In genomic region chr7:112240748-112241147, GRCm38 (mm10) we compare ENCODE assay signal across 17 mouse cellular contexts. TPM values are rescaled to one million over a fixed set of nuclear protein-coding genes. Genes with fewer than 3 reads are reported as not detected.
DNase-seq lines count a peak whose midpoint lies in the region; ATAC-seq lines count a peak whose summit lies in the region.
"Had no signal": no experiment of that assay in that cellular context is flagged by ENCODE, and none has a peak within 500 bp of the region (broad histone marks: within the 10 kb centered on the region; RNA-seq: fewer than 3 reads in every experiment).

No protein-coding gene starts in this region.

- no peak overlapping the region for H3K4me2 ChIP-seq in heart, embryonic 15.5 days
- no peak overlapping the region for H3K4me2 ChIP-seq in liver, embryonic 16.5 days (ENCODE audit: low read depth, low read length)
- H3K4me2 ChIP-seq in neural tube, embryonic 15.5 days: no peak overlapping the region
- H3K4me2 ChIP-seq: limb, embryonic 13.5 days; liver, embryonic 15.5 days; midbrain, embryonic 15.5 days had no signal

- no peaks in the 10 kb centered on the region for H3K9me3 ChIP-seq in heart, embryonic 15.5 days (replicated peaks)
- no peaks in the 10 kb centered on the region for H3K9me3 ChIP-seq in liver, embryonic 16.5 days (replicated peaks; ENCODE audit: control insufficient read depth, low read length)
- H3K9me3 ChIP-seq in neural tube, embryonic 15.5 days (replicated peaks): no peaks in the 10 kb centered on the region
- H3K9me3 ChIP-seq: limb, embryonic 13.5 days; liver, embryonic 15.5 days; midbrain, embryonic 15.5 days had no signal

- no peak for ATAC-seq in heart, embryonic 15.5 days (replicated peaks; ENCODE audit: insufficient number of reproducible peaks, insufficient read depth, low FRiP score, low read depth)
- peak; percentile 30; the same call in 1 of the 2 replicates for ATAC-seq in liver, embryonic 16.5 days (ENCODE audit: low read depth)
- peak; percentile 89 for ATAC-seq in granulocyte monocyte progenitor cell, adult 5-6 weeks (replicated peaks; ENCODE audit: poor library complexity, severe bottlenecking)
- peak; percentile 47; the same call in 1 of the 2 replicates for ATAC-seq in monocyte, adult 5-6 weeks (replicated peaks; ENCODE audit: insufficient number of reproducible peaks, low FRiP score, low TSS enrichment, poor library complexity, severe bottlenecking)
- no peak for ATAC-seq in neural tube, embryonic 15.5 days (ENCODE audit: low FRiP score)
- ATAC-seq: midbrain, embryonic 15.5 days had no signal

- no peak overlapping the region for H3K9ac ChIP-seq in heart, embryonic 15.5 days
- H3K9ac ChIP-seq in liver, embryonic 16.5 days (ENCODE audit: low read depth, low read length): no peak overlapping the region
- no peak overlapping the region for H3K9ac ChIP-seq in neural tube, embryonic 15.5 days (replicated peaks)
- H3K9ac ChIP-seq: limb, embryonic 13.5 days; liver, embryonic 15.5 days; midbrain, embryonic 15.5 days had no signal

- H3K36me3 ChIP-seq in heart, embryonic 15.5 days: peaks cover 50% of the 10 kb centered on the region
- H3K36me3 ChIP-seq in liver, embryonic 16.5 days (ENCODE audit: control insufficient read depth, insufficient read depth): no peaks in the 10 kb centered on the region
- no peaks in the 10 kb centered on the region for H3K36me3 ChIP-seq in neural tube, embryonic 15.5 days
- H3K36me3 ChIP-seq: limb, embryonic 13.5 days; liver, embryonic 15.5 days; midbrain, embryonic 15.5 days had no signal

- peak overlapping the region; percentile 74; the same call in 1 of the 2 replicates for H3K27ac ChIP-seq in heart, embryonic 15.5 days
- H3K27ac ChIP-seq in liver, embryonic 16.5 days (ENCODE audit: low read length): no peak overlapping the region
- no peak overlapping the region for H3K27ac ChIP-seq in neural tube, embryonic 15.5 days (replicated peaks)
- H3K27ac ChIP-seq: limb, embryonic 13.5 days; liver, embryonic 15.5 days; stomach, postnatal 0 days had no signal

- 82% methylated on average over 2 of the region's 2 CpGs for WGBS in heart, embryonic 15.5 days
- WGBS in liver, embryonic 16.5 days (ENCODE audit: insufficient replicate concordance): 5% methylated on average over 2 of the region's 2 CpGs
- WGBS in neural tube, embryonic 15.5 days: 80% methylated on average over 2 of the region's 2 CpGs

- H3K4me3 ChIP-seq in heart, embryonic 15.5 days: no peak overlapping the region
- no peak overlapping the region for H3K4me3 ChIP-seq in liver, embryonic 16.5 days (ENCODE audit: low read depth, low read length)
- no peak overlapping the region for H3K4me3 ChIP-seq in neural tube, embryonic 15.5 days (replicated peaks)
- H3K4me3 ChIP-seq: limb, embryonic 13.5 days; liver, embryonic 15.5 days; midbrain, embryonic 15.5 days had no signal

- no peak for DNase-seq in heart, adult 8-10 months (ENCODE audit: low spot score)
- DNase-seq in liver: no peak
- DNase-seq: heart, adult 18-20 months; kidney, adult 2 months; kidney, postnatal 14 days; right cerebral cortex, postnatal 25 days; thymus, postnatal 14 days had no signal

- H3K27me3 ChIP-seq in heart, embryonic 15.5 days: no peaks in the 10 kb centered on the region
- H3K27me3 ChIP-seq in liver, embryonic 16.5 days (ENCODE audit: control insufficient read depth, insufficient read depth, low read depth, low read length): no peaks in the 10 kb centered on the region
- H3K27me3 ChIP-seq in neural tube, embryonic 15.5 days (replicated peaks): no peaks in the 10 kb centered on the region
- H3K27me3 ChIP-seq: liver, embryonic 15.5 days; midbrain, embryonic 15.5 days had no signal

- H3K4me1 ChIP-seq in heart, embryonic 15.5 days (replicated peaks): peaks cover 76% of the 10 kb centered on the region
- H3K4me1 ChIP-seq in liver, embryonic 16.5 days (ENCODE audit: control insufficient read depth, low read depth, low read length): no peaks in the 10 kb centered on the region
- peaks cover 14% of the 10 kb centered on the region for H3K4me1 ChIP-seq in neural tube, embryonic 15.5 days
- H3K4me1 ChIP-seq: liver, embryonic 15.5 days; midbrain, embryonic 15.5 days had no signal

RNA-seq across cellular contexts. Expression of gene Mical2, which starts 15.1 kb away (rescaled TPM):
- polyA plus RNA-seq in heart, embryonic 15.5 days (2015; fragmentation: Nextera tagmentation; extraction: Ambion mirVana): 132 and 134 TPM in 2 replicates
- 100 to 1,000 TPM in 1 of 4 experiments, 10 to 100 TPM in 3; 82.0 to 100 (median 95.6) TPM for total RNA-seq in heart, adult 8-10 months (2022)
- 1.5 and 1.9 TPM in 2 replicates for polyA plus RNA-seq in liver, embryonic 16.5 days (2015; fragmentation: Nextera tagmentation; extraction: Ambion mirVana)
- 4.7 and 6.8 TPM in 2 replicates for total RNA-seq in granulocyte monocyte progenitor cell, adult 5-6 weeks (2014; fragmentation: Nextera tagmentation)
- total RNA-seq in granulocyte monocyte progenitor cell, adult 5-6 weeks (2017): 0.62 and 0.90 TPM in 2 replicates
- total RNA-seq in monocyte, adult 5-6 weeks (2017): 0.75 to 3.9 TPM (median 1.6 TPM) in 3 replicates
- 3.9 and 6.2 TPM in 2 replicates for polyA plus RNA-seq in neural tube, embryonic 15.5 days (2015; fragmentation: Nextera tagmentation; extraction: Ambion mirVana)
- total RNA-seq: MEL had no signal

Comparison
In these comparisons a context has a peak if more than half of its experiments do, and no peak if none do; other contexts are left out.
1. ATAC-seq: peak in liver, embryonic 16.5 days (single experiment), granulocyte monocyte progenitor cell, adult 5-6 weeks (single experiment) and monocyte, adult 5-6 weeks (single experiment); none in heart, embryonic 15.5 days (single experiment) and neural tube, embryonic 15.5 days (single experiment).
2. RNA of gene Mical2, which starts 15.1 kb away (total RNA-seq): 82.0 to 100 TPM in heart, adult 8-10 months; 0.62 to 6.8 TPM in granulocyte monocyte progenitor cell, adult 5-6 weeks and 0.75 to 3.9 TPM in monocyte, adult 5-6 weeks; every median in the first group is over 10 times any median in the second.